Mouse (Mus musculus) heart, adult 2 months (tissue): ENCODE measurements around the gene Skor1. TPM values are rescaled to one million over a fixed set of nuclear protein-coding genes. Genes with fewer than 3 reads are reported as not detected.

Source experiments
- DNase-seq, 2 experiments: peaks; one replicate each; pipeline ENCODE4 v3.0.0; 2021
- H3K27ac ChIP-seq: fragments of 200-600 bp; 2 replicates; pipeline ENCODE4 v1.8.1; 2022
- H3K27me3 ChIP-seq: fragments of 200-500 bp; 2 replicates; pipeline ENCODE4 v1.6.1; 2012; ENCODE audit warnings: mild to moderate bottlenecking, low read length, inconsistent platforms, mixed read lengths; ENCODE audit not compliant: control insufficient read depth, insufficient read depth
- H3K36me3 ChIP-seq: fragments of 200-500 bp; 2 replicates; pipeline ENCODE4 v1.6.1; 2012; ENCODE audit warnings: low read length, inconsistent platforms; ENCODE audit not compliant: control insufficient read depth, insufficient read depth
- H3K4me1 ChIP-seq: fragments of 200-500 bp; 2 replicates; pipeline ENCODE4 v1.6.1; 2011; ENCODE audit warnings: low read length; ENCODE audit not compliant: control insufficient read depth, insufficient read depth
- H3K4me3 ChIP-seq: fragments of 200-600 bp; 2 replicates; pipeline ENCODE4 v1.8.1; 2022
- H3K79me2 ChIP-seq: fragments of 200-500 bp; replicated peaks from 2 replicates; pipeline ENCODE4 v1.6.1; 2012; ENCODE audit warnings: mild to moderate bottlenecking, inconsistent platforms, low read length, moderate library complexity, mixed read lengths; ENCODE audit not compliant: control insufficient read depth, insufficient read depth
- H3K9ac ChIP-seq: fragments of 200-500 bp; 2 replicates; pipeline ENCODE4 v1.6.1; 2012; ENCODE audit warnings: low read depth, mild to moderate bottlenecking, control low read depth, inconsistent platforms, low read length, mixed read lengths
- CTCF ChIP-seq: fragments of 200-600 bp; IDR thresholded peaks from 2 replicates; pipeline ENCODE4 v1.8.1; 2022; ENCODE audit warnings: antibody characterized with exemption, mild to moderate bottlenecking, moderate library complexity
- EP300 ChIP-seq: fragments of 200-500 bp; IDR thresholded peaks from 2 replicates; pipeline ENCODE4 v1.6.1; 2011; ENCODE audit warnings: low read depth, low read length, control low read depth; ENCODE audit not compliant: insufficient read depth
- POLR2A ChIP-seq: fragments of 200-500 bp; IDR thresholded peaks from 2 replicates; pipeline ENCODE4 v1.6.1; 2011; ENCODE audit warnings: mild to moderate bottlenecking, low read depth, low read length, control low read depth; ENCODE audit not compliant: insufficient read depth
- WGBS: fragments of 180-500 bp; shearing (Covaris S2); methylation state at CpG from one replicate; pipeline ENCODE4 v1.1.7; 2018; 5-methylcytosine and 5-hydroxymethylcytosine counted together
- intact Hi-C: fragments of 180-260 bp; cut with DNase I; formaldehyde crosslinking; loops from one replicate; pipeline ENCODE4 v1.15.1; 2025
- long read RNA-seq: library from polyadenylated mRNA; stranded (forward); transcript quantifications from one replicate; pipeline ENCODE4 v2.0.0, GENCODE M21; 2021
- polyA plus RNA-seq: library from polyadenylated mRNA; depleted of rRNA; stranded (reverse); fragments of >200 nt; gene quantifications from 2 replicates; pipeline ENCODE4 v1.2.3, GENCODE M21; 2012; rRNA removed
- total RNA-seq, 2 experiments: library from RNA; stranded (reverse); gene quantifications; 2 replicates each; pipeline ENCODE4 v1.2.3; 2021

Gene Skor1
- total RNA-seq, result under 1 TPM; 0.07 to 0.10 TPM
- 0.04 TPM in 1 of 2 replicates, not detected in the other for polyA plus RNA-seq
- long read RNA-seq, result 0 reads

DNA sequence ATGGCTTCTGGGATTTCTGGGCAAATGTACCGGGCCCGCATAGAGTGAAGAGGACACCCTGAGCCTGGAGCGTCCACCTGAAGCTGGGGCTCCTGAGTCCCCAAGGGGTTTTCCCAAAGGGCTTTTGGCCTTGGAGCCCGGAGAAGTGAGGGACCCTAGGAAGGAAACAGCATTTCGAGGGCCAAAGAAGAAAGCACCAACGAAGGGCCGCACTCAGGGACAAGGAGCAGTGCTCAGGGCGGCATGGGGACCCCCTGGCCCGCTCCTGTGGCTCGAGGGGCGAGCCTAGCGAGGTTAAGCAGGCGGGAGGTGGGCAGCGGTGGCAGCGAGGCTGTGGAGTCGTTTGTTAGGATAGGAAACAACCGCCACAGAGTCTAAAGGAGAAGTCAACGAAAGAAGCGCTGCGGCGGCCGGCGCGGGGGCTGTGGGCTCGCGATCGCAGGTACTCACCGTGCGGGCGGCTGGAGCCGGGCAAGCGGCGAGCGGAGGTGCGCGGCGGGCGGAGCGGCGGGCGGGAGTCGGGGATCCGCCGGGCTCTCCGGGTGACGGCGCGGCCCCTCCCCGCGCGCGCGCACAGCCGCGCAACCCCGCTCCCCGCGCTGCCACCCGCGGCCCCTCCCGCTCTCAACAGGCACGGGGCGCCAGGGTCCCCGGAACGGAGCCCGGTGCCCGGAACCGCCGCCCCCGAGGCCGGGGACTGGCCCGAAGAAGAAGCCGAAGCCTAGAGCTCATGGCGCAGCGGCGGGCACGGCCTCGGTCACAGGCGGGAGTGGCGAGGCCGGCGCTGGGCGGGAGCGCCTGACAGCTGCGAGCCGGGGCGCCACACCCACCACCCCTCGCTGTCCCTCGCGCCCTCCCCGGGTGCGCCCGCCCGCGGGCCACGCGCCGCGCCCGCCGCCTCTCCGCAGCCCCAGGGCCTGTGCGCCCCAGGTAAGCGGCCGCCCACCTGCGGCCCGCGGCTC lies at the start of gene Skor1:
Skor1 (minus strand) TSS at position 552 of the 962 bp plus-strand sequence.
- DNase-seq, result no peak
- 2% methylated on average over 85 of the region's 108 CpGs for WGBS
- Histone ChIP-seq H3K27me3 (peaks cover 45% of the 10 kb centered on the region), H3K36me3 (no peaks in the 10 kb centered on the region), H3K27ac (no peak within 1 kb of the TSS), H3K4me1 (no peaks in the 10 kb centered on the region), H3K79me2 (no peaks in the 10 kb centered on the region), H3K9ac (no peak within 1 kb of the TSS), H3K4me3 (0 out of 2 replicates have a peak within 1 kb of the TSS, but pooled peaks have one; percentile 37)
- TF ChIP-seq POLR2A, result no peak
- TF ChIP-seq EP300, result no peak
- TF ChIP-seq CTCF, result no peak
- intact Hi-C loops, result no loop called here

DNA sequence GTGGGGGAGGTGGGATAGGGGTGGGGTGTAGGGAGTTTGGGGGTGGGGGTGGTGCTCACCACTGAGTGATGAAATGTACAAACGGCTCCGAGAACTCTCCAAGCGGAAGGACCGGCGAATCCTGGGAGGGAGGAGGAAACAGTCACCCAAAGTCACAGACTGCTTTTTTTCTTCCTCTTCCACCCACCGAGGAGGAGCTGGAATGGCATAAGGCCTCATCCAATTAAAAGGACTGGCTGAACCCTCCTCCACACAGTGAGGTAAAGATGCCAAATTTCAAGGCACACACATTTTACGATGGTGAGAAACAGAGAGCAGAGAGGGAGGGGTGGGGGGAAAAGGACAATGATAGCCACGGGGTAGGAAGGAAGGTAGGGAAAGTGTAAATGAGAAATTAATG lies 48.5 kb upstream of the Skor1 start:
- H3K4me3 ChIP-seq, result no peak overlapping the region
- no peaks in the 10 kb centered on the region for H3K79me2 ChIP-seq

DNA sequence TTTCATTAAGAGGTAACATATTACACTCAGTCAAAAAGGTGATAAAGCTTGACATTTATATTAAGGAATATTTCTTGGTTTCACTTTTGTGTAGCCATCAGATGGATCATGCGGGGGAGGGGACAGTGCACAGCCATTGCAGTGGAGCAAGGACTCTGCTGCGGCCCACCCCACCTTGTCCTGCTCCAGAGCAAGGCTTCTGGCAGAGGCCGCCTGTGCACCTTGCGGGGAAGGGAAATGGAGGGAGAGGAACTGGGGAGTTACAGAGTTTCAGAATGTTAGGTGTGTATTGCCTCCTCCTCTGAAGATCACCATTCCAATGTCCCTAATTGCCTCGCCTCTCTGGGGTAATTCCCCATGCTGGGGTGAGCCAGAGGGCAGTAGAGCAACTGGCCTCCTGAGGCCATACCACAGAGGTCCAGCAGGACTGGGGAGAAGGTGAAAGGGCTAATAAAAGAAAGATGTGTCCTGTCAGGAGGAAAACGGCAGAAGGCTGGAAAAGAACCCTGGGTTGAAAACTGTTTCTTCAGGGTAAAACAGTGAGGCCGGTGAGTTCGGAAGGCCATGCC lies 47.4 kb upstream of the Skor1 start:
- Histone ChIP-seq H3K4me1 (peaks cover 3% of the 10 kb centered on the region; the same call in 1 of the 2 replicates), H3K9ac (no peak overlapping the region), H3K27me3 (no peaks in the 10 kb centered on the region), H3K79me2 (no peaks in the 10 kb centered on the region), H3K27ac (no peak overlapping the region), H3K36me3 (no peaks in the 10 kb centered on the region), H3K4me3 (no peak overlapping the region)
- TF ChIP-seq POLR2A (no peak), CTCF (peak; percentile 23), EP300 (no peak)
- 74% methylated on average over 8 of the region's 8 CpGs for WGBS
- intact Hi-C loops, result no loop called here
- DNase-seq, result peak in 1 of 2 experiments; percentile 22

More for the DNA sequence above, 48.5 kb upstream of the Skor1 start:
- no peak overlapping the region for H3K27ac ChIP-seq
- no peak for DNase-seq
- intact Hi-C loops, result no loop called here
- H3K27me3 ChIP-seq, result no peaks in the 10 kb centered on the region
- no peaks in the 10 kb centered on the region for H3K36me3 ChIP-seq
- TF ChIP-seq POLR2A (no peak), EP300 (no peak), CTCF (no peak)
- WGBS, result 27% methylated on average over 8 of the region's 8 CpGs
- H3K9ac ChIP-seq, result no peak overlapping the region
- peaks cover 3% of the 10 kb centered on the region; the same call in 1 of the 2 replicates for H3K4me1 ChIP-seq

DNA sequence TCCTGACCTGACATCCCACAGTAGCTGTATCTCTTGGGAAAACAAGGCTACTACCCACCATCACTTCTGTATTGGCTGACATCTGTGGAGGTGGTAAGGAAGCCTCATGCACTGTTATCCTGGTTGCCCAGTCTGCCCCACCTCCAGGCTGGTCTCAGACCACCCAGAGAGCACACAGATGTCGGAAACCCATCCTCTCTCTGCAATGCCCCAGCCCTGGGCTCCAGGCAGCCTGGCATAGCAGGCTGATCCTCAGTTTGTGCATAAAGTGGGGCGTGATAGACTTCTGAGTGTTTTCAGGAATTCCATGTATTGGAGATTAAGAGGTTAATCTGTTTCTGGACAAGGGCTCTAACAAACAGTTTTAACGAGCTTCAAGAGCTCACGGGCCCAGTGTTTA lies 46.8 kb upstream of the Skor1 start:
- Histone ChIP-seq H3K36me3 (no peaks in the 10 kb centered on the region), H3K27me3 (no peaks in the 10 kb centered on the region), H3K27ac (no peak overlapping the region), H3K9ac (no peak overlapping the region), H3K79me2 (no peaks in the 10 kb centered on the region), H3K4me1 (peaks cover 3% of the 10 kb centered on the region; the same call in 1 of the 2 replicates), H3K4me3 (no peak overlapping the region)
- no peak for DNase-seq
- 82% methylated on average over 4 of the region's 4 CpGs for WGBS
- intact Hi-C loops, result no loop called here
- TF ChIP-seq POLR2A (no peak), CTCF (no peak)

DNA sequence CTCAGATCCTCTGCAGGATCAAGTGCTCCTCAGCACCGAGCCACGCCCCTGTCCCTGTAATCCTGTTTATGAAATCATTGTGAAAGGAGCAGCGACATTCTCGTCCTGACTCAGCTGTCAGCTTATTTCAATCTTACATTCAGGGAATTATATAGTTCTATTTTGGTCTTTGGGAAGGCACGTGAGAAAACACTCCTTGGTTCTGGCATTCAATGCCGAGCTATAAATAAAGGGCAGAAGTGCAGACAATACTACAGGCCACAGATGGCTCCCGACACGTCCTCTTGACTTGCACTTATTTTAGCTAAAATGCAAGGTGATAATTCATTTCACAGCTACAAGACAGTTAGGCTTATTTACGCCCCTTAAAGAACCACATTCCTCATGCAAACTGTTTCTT lies 46.0 kb upstream of the Skor1 start:
- Histone ChIP-seq H3K4me3 (no peak overlapping the region), H3K27ac (peak overlapping the region; percentile 38), H3K79me2 (no peaks in the 10 kb centered on the region), H3K27me3 (no peaks in the 10 kb centered on the region), H3K4me1 (peaks cover 3% of the 10 kb centered on the region; the same call in 1 of the 2 replicates), H3K9ac (no peak overlapping the region), H3K36me3 (no peaks in the 10 kb centered on the region)
- no peak for TF ChIP-seq CTCF
- no peak for TF ChIP-seq EP300
- TF ChIP-seq POLR2A, result no peak
- peak in 1 of 2 experiments; percentile 20 for DNase-seq
- 55% methylated on average over 9 of the region's 9 CpGs for WGBS
- intact Hi-C loops, result loop anchor here (5.0 kb wide), 1 partner anchor 68 kb away; no protein-coding TSS in a partner anchor
